Mouse (Mus musculus) liver, adult 10 weeks (tissue): Measurements from ENCODE around the gene Enpp3. TPM values are rescaled to one million over a fixed set of nuclear protein-coding genes. Genes with fewer than 3 reads are reported as not detected.

ENCODE experiments used
- polyA plus RNA-seq: library from polyadenylated mRNA; stranded (reverse); fragments of 350-450 nt; fragmentation: Illumina TruSeq; extraction: RNeasy Lipid Tissue Mini Kit (QIAGEN cat#74804); gene quantifications from one replicate; pipeline ENCODE4 v1.2.3, GENCODE M21; 2014; ENCODE audit warnings: low read depth, low replicate concordance

Gene Enpp3
- 28.2 TPM for polyA plus RNA-seq

GRCm38 (mm10) chr10:24842676-24843075, at the start of gene Enpp3:
Gene Enpp3 (minus strand): TSS chr10:24842823.

GRCm38 (mm10) chr10:24869760-24870290, 27.2 kb upstream of the Enpp3 start, which contains the start of gene Med23:
Gene Med23 (plus strand): TSS chr10:24869986.

Other genes starting within 250 kb of the Enpp3 start
- 6.2 TPM for gene Ccn2, start 247.4 kb downstream of the Enpp3 start, polyA plus RNA-seq
- 21.1 TPM for gene Enpp1, start 130.7 kb downstream of the Enpp3 start, polyA plus RNA-seq
- gene Med23, start 27.2 kb upstream of the Enpp3 start, polyA plus RNA-seq, result 5.4 TPM
- gene Arg1, start 84.7 kb upstream of the Enpp3 start, polyA plus RNA-seq, result 1,290 TPM